Mouse (Mus musculus): ENCODE measurements around the gene Galnt2. TPM values are rescaled to one million over a fixed set of nuclear protein-coding genes. Genes with fewer than 3 reads are reported as not detected.

Galnt2 gene
- total RNA-seq, 2 experiments from 2014 or later = 66.7 to 67.9 TPM

DNA sequence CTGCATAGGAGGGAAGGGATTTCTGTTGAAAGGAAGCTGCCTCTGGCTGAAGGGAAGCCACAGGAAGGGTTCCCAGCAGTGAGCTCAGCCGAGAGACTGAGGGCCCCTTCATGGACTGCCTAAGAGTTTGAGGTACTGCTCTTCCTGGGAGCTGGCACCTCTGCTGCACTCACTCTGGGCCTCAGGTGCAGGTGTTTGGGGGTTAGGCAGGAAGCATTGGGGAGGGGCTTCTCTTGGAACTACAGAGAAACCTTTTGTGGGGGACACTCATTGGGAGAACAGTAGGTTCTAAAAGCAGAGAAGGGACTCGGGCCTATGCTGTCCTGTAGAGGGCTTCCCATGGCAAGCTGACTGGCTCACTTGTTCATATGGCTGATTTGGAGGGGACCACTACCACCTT is 3.3 kb downstream of the Galnt2 start:
- no peak for DNase-seq (ENCODE audit: low spot score in 2 of 2)

DNA sequence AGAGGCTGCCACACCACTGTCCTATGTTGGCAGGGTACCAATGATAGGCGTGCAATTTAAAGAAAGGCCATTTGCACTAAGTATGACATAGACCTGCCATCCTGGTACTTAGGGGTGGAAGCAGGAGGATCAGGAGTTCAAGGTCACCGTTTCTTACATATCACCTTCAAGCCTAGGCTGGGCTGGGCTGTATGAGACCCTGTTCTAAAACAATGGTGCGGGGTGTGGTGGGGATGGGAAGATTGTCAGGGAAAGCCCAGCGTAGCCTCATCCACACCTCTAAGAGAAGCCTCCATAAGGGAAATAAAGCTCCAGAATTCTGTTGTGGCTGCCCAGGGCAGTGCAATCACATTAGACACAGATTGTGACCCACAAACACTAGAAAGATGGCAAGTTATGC is 4.3 kb downstream of the Galnt2 start:
- no peak for DNase-seq (ENCODE audit: low spot score in 2 of 2)

DNA sequence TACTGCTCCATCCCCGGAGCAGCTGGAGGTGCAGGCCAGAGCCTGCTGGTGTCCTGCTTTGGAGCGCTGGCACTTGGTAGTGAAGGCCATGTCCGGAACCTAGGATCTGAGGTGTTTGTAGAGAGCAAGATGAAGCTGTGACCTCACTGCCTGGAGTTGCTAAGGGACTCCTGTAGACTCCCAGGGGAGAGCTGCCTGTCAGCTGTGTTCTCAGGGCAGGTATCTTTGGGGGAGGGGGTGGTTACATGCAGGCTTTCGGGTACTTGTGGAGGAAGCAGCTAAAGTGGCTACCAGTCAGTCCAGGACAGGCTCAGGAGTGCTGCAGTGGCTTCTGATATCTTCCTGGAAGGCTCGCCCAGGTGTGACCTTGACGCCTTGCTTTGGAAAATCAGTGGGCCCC is 8.2 kb downstream of the Galnt2 start:
- no peak for DNase-seq (ENCODE audit: low spot score in 2 of 2)

DNA sequence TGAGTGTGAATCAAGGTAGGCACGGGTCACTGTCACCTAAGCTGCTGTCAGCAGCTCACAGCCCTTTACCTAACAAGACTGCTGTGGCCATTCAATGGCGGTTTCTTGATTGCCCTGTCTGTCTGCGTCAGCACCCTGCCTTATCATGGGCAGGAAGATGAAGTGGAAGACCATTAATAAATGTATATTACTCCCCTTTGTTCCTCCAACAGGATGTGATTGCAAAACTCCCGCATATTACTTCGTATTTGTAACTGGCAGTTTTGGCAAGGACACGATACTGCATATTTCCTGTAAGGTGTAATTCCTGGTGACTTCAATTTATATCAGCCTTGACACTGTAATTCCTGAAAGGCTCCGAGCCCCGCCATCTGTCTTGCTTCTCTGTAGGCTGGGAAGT is 9.7 kb downstream of the Galnt2 start:
- DNase-seq (ENCODE audit: low spot score in 2 of 2) = no peak

DNA sequence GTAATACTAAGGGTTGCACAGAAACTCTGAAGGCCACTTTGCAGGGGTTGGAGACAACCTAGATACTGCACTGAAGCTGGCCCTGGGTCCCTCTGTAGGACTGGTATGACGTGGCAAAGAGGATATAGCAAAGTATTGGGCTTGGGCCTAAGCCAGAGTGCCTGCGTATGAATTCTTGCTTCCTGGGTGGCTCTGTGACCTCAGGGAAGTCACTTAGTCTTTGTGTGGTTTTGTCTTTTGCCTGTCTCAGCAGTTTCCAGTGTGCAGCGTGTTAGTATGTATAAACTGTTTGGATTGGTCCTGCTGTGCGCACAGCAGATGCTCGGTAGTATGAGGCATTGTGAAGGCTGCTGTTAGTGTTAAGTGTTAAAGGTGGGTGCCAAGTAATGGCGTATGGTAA is 11.0 kb downstream of the Galnt2 start:
- DNase-seq (ENCODE audit: low spot score in 2 of 2) = no peak

DNA sequence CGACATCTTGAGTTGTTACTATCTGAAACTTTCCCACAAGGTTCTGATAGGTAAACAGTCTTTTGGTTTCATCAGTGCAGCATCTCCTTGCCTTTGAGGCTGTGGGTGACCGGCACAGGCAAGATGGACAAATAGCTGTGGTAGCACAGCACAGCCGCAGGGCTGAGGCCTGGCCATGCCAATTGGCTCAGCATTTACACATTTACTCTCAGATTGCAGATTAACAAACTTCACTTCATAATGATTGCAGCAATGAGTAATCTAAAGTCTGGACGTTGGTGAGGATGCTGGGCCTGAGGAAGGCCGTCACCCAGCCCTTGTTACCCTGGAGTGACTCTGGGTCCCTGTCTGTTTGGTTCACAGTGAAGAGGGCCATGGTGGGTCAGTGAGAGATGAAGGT is 11.7 kb downstream of the Galnt2 start:
- DNase-seq (ENCODE audit: low spot score in 2 of 2) = no peak

DNA sequence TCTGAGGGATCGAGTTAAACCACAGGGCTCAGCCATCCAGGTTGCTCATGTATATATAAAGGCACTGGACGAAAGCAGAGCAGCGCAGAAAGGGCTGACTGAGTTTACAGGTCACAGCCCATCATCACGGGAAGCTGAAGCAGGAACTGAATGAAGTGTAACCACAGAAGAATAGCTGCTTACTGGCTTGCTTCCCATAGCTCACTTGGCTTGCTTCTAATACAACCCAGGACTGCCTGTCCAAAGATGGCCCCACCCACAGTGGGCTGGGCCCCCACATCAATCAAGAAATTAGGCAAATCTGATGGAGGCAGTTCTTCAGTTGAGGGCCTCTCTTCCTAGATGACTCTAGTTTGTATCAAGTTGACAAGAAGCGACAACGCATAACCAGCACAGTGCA is 16.4 kb downstream of the Galnt2 start:
- DNase-seq (ENCODE audit: low spot score in 2 of 2) = no peak

DNA sequence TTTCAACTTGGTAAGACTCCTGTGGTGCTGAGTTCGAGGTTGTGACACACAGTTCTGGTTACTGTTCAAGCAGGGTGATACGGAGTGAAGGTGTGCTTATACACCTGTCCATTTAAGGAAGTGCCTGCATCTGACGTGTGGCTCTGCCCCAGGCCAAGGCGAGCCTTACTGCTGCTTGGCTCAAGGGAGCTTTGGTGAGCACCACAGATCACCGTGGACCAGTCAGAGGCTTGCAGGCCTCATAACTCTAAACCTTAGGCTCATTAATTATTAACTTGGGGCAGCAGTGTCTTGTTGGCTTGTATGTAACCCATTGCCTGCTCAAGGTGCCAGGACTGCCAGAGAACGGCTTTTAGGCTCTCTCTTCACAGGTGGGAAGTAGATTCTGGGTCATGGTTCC is 17.5 kb downstream of the Galnt2 start:
- DNase-seq (ENCODE audit: low spot score in 2 of 2) = no peak

DNA sequence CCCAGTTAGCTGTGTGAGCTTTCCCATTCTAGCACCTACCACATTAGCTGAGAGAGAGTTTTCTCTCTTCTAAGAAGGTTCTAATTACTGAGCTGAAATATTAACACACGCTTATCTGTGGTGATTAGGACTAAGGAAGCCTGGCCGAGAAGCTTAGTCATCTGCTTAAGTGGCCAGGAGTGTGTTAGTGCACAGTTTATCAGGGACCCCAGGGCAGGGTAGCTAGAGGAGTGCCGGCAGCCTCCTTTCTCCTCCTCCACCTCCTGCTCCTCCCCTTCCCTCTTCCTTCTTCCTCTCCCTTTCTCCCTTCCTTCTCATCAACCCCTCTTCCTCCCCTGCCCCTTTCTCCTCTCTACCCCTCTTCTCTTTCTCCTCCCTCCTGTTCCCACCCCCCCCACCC is 19.1 kb downstream of the Galnt2 start:
- no peak for DNase-seq (ENCODE audit: low spot score in 2 of 2)

DNA sequence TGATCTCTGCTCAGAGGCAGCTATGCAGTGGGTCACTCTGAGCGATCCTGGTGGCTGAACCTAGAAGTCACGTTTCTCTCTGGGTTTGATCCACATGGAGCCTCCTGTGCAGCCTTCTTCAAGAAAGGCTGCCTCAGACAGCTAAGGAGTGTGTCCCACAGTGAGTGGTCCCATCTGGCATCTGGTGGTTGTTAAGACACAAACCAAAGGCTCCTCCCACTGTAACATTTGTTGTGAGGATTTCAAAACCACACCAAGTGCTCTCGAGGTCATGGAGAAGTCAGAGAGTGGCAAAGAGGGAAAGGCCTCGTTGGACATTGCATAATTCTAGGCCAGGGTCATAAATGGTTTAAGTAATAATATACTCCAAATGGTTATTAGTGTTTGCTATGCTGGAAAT is 19.6 kb downstream of the Galnt2 start:
- DNase-seq (ENCODE audit: low spot score in 2 of 2) = no peak

DNA sequence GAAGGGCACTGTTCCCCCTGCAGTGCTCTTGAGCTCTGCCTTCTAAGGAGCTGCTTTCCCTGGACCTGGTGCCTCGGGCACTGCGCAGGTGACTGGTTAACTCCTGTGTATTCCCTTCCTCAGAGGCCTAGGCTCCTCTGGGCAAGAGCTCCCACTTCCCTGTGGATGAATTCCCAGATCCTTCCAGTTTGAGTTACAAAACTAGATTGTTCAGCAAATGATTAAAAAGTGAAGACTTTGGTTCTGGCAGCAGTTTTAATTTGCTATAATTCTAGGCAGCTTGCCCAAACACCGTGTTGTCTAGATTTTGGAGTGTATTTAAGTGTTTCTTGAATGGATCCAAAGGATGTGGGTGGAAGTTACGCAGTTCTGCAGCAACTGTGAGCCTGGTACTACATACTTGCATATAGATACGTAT is 21.4 kb downstream of the Galnt2 start:
- DNase-seq (ENCODE audit: low spot score in 2 of 2) = no peak

DNA sequence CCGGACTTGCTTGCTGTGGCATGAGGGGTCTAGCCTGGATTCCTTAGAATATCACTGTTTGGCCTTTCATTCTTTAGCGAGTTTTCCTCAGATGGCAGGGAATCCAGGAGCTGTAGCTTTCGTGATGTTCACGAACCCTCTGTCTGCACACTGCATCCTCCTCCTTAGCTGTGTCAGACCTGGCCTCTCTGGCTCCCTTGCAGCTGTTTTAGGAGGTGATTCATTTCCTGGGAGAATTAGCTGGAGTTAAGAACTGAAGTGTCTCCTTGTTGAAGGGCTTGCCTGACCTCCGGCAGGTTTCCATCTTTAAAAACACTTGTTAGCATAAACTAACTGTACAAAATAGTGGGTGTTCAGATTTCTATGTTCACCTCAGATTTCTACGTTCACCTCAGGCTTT is 22.7 kb downstream of the Galnt2 start:
- no peak for DNase-seq (ENCODE audit: low spot score in 2 of 2)

DNA sequence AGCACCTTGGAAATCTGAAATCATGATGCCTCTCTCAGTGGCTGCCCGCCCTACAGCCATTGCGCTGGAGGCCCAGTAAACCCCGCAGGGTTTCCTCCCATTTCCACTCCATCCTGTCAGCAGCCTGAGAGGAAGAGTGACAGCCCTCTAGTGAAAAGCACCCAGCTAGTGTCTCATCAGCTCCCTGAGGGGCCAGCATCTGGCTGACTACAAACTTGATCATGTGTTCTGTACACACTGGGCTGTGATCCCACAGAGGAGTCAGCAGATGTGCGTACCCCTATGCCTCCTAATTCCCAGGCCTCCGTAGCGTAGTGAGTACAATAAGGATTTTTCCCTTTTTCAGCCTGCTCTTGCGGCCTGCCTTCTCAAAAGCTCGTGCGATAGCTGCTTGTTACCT is 25.6 kb downstream of the Galnt2 start:
- DNase-seq (ENCODE audit: low spot score in 2 of 2) = no peak

DNA sequence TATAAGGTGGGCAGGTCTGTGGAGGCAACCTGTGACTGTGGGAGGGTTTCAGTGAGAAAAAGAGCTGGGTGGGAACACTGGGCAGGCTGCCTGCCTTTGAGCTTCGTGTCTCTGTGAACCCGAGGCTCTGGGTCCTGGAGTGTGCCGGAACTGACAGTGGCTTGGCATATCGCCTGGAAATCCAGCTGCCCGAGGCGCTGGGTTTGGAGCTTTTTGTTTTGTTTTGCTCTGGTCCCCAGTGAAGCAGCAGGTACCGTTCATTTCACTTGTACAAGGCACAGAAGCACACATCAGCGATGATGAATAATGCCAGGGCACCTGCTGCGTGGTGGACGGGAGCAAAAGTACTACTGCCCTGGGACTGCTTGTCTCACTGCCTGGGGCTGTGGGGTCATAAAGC is 26.2 kb downstream of the Galnt2 start:
- peak; percentile 61 to 63 for DNase-seq (ENCODE audit: low spot score in 2 of 2)

DNA sequence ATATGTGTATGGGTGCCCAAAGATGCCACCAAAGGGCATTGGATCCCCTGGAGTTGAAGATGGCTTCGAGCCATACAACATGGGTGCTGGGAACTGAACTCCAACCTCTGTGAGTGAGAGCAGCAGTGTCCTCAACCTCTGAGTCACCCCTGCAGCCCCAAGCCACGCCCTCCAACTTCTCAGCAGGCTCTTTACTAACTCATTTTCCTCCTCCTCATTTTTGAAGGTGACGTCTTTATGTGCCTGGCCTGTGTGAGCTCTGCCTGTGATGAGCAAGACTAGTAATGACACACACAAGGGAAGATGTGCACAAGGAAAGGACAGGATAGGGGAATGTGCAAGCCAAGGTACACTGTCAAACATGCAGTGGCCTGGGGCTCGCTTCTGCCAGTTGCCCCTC is 28.0 kb downstream of the Galnt2 start:
- no peak for DNase-seq (ENCODE audit: low spot score in 2 of 2)

DNA sequence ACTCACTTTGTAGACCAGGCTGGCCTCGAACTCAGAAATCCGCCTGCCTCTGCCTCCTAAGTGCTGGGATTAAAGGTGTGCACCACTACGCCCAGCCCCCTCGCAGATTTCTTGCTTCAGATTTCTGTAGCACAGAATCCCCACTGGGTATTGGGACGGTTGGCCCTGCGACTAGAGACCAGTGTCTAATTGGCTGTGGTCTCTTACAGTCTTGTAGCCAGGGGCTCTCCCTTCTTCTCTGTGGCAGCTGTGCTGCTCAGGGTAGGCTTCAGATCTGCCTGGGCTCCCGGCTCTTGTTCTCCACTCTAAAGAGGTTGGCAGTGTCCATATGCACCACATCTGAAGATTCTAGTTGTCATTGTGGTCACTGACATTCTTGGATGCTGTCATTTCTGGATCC is 28.7 kb downstream of the Galnt2 start:
- DNase-seq (ENCODE audit: low spot score in 2 of 2) = no peak

DNA sequence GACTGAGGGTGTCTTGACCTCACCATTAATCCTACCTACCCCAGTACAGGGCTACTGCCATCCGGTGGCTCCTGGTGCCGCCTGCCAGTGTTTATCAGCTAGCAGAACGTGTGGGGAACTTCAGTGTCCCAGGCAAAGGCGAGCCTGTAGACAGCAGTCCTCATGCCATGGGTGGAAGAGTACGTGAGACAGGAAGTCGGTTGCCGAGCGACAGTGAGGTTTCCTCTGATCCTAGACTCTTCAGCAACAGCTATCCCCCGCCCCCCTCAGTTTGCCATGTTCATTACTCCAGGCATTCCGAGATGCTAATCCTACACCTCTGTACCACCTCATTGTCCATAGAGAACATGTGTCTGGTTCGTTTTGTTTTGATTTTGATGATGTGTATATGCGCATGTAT is 29.2 kb downstream of the Galnt2 start:
- no peak for DNase-seq (ENCODE audit: low spot score in 2 of 2)

DNA sequence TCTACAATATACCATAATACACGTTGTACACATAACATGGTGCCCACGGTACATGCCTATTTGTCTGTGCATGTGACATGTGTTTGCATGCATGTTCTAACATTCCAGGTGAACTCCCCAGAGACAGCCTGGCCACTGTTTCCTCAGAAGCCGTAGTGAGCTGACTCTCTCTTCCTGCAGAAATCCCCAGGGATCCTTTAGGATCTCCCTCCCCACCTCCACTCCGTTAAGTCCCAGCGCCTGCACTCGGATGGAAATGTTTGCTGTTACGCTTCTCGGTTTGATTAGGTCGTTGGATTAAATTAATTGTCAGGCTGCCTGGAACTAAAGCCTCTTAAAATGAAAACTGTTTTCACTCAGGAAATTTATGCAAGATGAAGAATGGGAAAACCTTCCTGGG is 31.9 kb downstream of the Galnt2 start:
- no peak for DNase-seq (ENCODE audit: low spot score in 2 of 2)

DNA sequence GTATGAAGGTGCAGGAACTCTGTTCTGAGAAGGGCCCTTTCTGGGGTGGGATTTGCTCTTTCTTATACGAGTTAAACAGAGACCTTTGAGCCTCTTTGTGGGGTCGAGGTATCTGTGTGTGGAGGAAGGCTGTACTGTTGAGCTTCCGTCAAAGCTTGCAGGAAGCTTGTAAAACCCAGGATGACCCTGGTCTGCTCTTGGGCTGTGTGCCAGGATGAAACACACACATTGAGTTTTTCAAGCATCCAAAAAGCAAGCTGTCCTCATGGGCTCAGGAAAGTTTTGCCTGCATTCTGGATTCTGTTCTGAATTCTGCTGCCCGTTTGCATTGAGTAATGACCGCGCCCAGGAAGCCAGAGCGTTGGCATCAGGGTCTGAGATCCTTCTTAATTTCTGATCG is 32.8 kb downstream of the Galnt2 start:
- no peak for DNase-seq (ENCODE audit: low spot score in 2 of 2)

DNA sequence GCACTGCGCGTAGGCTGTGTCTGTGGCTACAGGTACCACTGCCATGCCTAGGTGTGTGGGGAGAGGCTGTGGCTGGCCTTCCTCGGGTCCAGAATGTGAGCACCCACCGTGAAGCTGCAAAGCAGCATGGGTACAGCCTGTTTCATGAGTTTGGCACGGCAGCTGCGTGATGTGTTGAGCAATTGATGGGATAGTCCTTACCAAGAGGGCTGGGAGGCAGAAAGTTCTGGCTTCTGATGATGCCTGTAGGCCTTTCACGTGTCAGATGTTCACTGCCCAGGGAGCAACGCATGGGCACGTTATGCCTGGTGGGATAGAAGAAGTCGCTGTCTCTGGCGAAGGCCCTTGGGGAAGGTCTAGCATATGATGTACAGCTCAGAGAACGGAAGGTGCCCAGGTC is 33.5 kb downstream of the Galnt2 start:
- DNase-seq (ENCODE audit: low spot score in 2 of 2) = no peak

DNA sequence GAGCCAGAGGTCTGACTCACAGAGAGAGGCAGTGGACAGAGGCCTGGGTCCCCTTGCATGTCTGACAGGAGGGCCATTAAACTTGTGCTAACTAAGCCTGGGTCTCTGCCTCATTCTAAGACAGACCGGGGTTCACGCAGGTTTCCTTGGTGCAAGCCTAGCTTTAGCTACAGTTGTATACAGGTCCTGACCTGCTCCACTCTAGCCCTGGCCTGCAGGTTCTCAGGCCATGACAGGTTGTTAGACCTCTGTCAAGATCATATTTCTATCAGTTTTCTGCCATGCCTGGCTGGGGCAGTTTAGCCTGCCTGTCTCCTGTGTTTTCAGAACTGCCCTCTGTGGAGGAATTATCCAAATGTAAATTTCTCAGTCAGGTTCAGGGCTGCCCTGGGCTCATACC is 33.9 kb downstream of the Galnt2 start:
- no peak for DNase-seq (ENCODE audit: low spot score in 2 of 2)

DNA sequence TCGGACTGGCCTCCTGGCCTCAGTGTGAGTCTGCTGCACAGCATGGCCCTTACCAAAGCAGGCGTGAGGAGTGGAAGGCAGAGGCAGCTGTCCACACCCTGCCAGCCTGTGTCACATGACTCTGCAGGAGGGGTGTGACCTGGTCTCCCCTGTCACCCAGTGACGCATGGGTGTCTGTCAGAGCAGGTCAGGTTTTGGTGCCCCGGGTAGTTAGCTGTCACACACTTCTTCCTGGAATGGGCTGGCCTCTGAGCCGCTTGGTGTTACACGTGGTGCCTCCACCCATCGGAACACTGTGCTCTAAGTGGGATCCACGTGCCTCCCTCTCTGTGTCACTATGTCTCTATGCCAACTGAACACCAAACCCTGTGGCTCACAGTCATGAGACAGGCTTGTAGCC is 34.6 kb downstream of the Galnt2 start:
- no peak for DNase-seq (ENCODE audit: low spot score in 2 of 2)

DNA sequence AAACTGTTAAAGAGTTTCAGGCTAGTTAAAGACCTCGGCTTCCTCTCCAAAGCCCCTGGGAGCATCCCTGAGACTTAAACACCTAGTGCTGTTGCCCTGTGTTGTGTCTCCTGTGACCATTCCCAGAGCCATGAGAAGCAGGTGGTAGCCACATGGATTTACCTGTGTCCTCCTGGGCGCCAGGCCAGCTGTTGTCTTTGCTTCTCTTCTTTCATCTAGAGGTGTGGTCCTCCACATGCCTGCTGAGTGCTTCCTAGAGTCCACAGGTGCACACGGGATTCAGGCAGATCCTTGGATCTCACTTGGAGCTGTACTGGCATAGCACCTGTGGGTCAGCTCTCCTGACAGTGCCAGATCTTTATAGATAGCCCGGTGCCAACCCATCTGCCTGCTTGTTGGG is 36.0 kb downstream of the Galnt2 start:
- no peak for DNase-seq (ENCODE audit: low spot score in 2 of 2)

DNA sequence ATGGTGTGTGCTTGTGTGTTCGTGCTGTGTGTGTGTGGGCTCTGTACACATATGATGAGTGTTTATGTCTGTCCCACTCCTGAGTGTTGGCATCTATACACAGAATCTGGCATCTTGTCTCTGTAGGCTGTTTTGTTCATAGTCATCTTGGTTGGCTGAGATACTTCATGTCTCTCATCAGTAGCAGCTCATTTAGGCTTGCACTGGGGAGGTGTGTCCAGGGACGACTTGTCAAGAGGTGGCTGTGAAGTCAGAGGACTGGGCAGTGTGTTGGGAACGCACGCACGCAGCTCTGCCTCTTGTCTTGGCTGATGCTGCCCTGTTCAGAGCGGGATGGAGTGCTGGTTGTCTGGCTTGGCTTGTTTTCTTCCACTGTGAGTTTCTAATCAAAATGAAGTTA is 39.3 kb downstream of the Galnt2 start:
- no peak for DNase-seq (ENCODE audit: low spot score in 2 of 2)

DNA sequence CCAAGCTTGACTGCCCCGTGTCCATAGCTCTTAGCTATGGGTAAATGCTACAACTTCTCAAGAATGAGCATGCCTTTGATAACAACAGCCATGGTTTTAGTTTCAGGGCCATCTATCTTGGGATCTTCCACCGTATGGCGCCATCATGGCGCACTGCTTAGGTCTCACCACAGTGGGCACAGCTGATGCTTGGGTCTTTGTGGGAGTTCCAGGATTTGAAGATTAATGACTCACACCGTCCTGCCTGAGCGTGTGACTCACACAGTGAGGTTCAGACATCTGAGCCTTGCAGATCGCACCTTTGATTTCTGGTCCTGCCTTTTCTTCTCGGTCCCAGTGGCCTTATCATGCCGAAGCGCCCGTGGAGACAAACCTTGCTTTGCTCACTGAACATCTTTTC is 39.7 kb downstream of the Galnt2 start:
- DNase-seq (ENCODE audit: low spot score in 2 of 2) = no peak
